Mouse (Mus musculus) liver, embryonic 16.5 days (tissue): Measurements from ENCODE around the gene Phf19. TPM values are rescaled to one million over a fixed set of nuclear protein-coding genes. Genes with fewer than 3 reads are reported as not detected.

Experiments used
- ATAC-seq: fragments of 200-750 bp; cut with Nextera tagmentation; 2 replicates; pipeline ENCODE4 v1.8.0; 2017; ENCODE audit warnings: low read depth, mild to moderate bottlenecking, moderate number of reproducible peaks, moderate library complexity
- H3K27ac ChIP-seq: fragments of 300-500 bp; sonication (generic); 2 replicates; pipeline ENCODE4 v1.5.1; 2014; ENCODE audit warnings: mild to moderate bottlenecking, low read length
- H3K27me3 ChIP-seq: fragments of 300-500 bp; sonication (generic); 2 replicates; pipeline ENCODE4 v1.6.1; 2014; ENCODE audit warnings: low read depth, low read length, mixed read lengths; ENCODE audit not compliant: control insufficient read depth, insufficient read depth
- H3K36me3 ChIP-seq: fragments of 300-500 bp; sonication (generic); 2 replicates; pipeline ENCODE4 v1.6.1; 2014; ENCODE audit warnings: mild to moderate bottlenecking; ENCODE audit not compliant: control insufficient read depth, insufficient read depth
- H3K4me1 ChIP-seq: fragments of 300-500 bp; sonication (generic); 2 replicates; pipeline ENCODE4 v1.6.1; 2014; ENCODE audit warnings: low read depth, low read length, mixed read lengths; ENCODE audit not compliant: control insufficient read depth
- H3K4me2 ChIP-seq: fragments of 300-500 bp; sonication (generic); 2 replicates; pipeline ENCODE4 v1.6.1; 2014; ENCODE audit warnings: low read depth, low read length, mixed read lengths
- H3K4me3 ChIP-seq: fragments of 300-500 bp; sonication (generic); 2 replicates; pipeline ENCODE4 v1.5.1; 2014; ENCODE audit warnings: low read depth, mild to moderate bottlenecking, low read length
- H3K9ac ChIP-seq: fragments of 300-500 bp; sonication (generic); 2 replicates; pipeline ENCODE4 v1.6.1; 2014; ENCODE audit warnings: low read depth, low read length
- H3K9me3 ChIP-seq: fragments of 300-500 bp; sonication (generic); replicated peaks from 2 replicates; pipeline ENCODE4 v1.6.1; 2016; ENCODE audit warnings: low read length; ENCODE audit not compliant: control insufficient read depth
- WGBS: fragments of 180-500 bp; shearing (Covaris S2); extraction: QIAGEN DNeasy Blood & Tissue Kit; methylation state at CpG from one replicate; pipeline ENCODE4 v1.1.7; 2014; ENCODE audit not compliant: insufficient replicate concordance; 5-methylcytosine and 5-hydroxymethylcytosine counted together
- polyA plus RNA-seq: library from polyadenylated mRNA; unstranded; fragments of >200 nt; fragmentation: Nextera tagmentation; extraction: Ambion mirVana; gene quantifications from 2 replicates; pipeline ENCODE4 v1.2.1, GENCODE M21; 2015

Phf19 gene
- polyA plus RNA-seq, 1 experiment from 2014 or later, result 1.7 TPM

GRCm38 (mm10) chr2:34920144-34920543, 6.3 kb upstream of the Phf19 start:
- Histone ChIP-seq H3K27ac (no peak overlapping the region), H3K9ac (no peak overlapping the region), H3K9me3 (no peaks in the 10 kb centered on the region), H3K4me1 (no peaks in the 10 kb centered on the region), H3K27me3 (no peaks in the 10 kb centered on the region), H3K4me3 (no peak overlapping the region), H3K36me3 (no peaks in the 10 kb centered on the region), H3K4me2 (no peak overlapping the region)
- 21% methylated on average over 2 of the region's 2 CpGs for WGBS
- ATAC-seq, result no peak

- Histone ChIP-seq H3K27me3 (peaks cover 17% of the 10 kb centered on the region), H3K4me3 (no peak overlapping the region), H3K9me3 (no peaks in the 10 kb centered on the region), H3K4me1 (peaks cover 14% of the 10 kb centered on the region), H3K27ac (no peak overlapping the region), H3K9ac (no peak overlapping the region), H3K36me3 (no peaks in the 10 kb centered on the region), H3K4me2 (no peak overlapping the region)
- WGBS, result 55% methylated on average over 2 of the region's 2 CpGs
- no peak for ATAC-seq
These were observed 1.3 kb upstream of the Phf19 start for GRCm38 (mm10) chr2:34915103-34915502.

GRCm38 (mm10) chr2:34914823-34915082, 927 bp upstream of the Phf19 start:
- H3K9ac ChIP-seq, result no peak overlapping the region
- peaks cover 14% of the 10 kb centered on the region for H3K4me1 ChIP-seq
- no peak for ATAC-seq
- no peaks in the 10 kb centered on the region for H3K9me3 ChIP-seq
- peak overlapping the region; percentile 89 for H3K4me2 ChIP-seq
- H3K27me3 ChIP-seq, result peaks cover 17% of the 10 kb centered on the region
- no peaks in the 10 kb centered on the region for H3K36me3 ChIP-seq
- no peak overlapping the region for H3K27ac ChIP-seq
- no peak overlapping the region; the same call in 1 of the 2 replicates for H3K4me3 ChIP-seq
- 13% methylated on average over 2 of the region's 2 CpGs for WGBS

GRCm38 (mm10) chr2:34914069-34914822, 420 bp upstream of the Phf19 start:
- H3K4me1 ChIP-seq, result peaks cover 14% of the 10 kb centered on the region
- H3K27me3 ChIP-seq, result peaks cover 17% of the 10 kb centered on the region
- H3K4me2 ChIP-seq, result peak overlapping the region; percentile 89
- H3K36me3 ChIP-seq, result no peaks in the 10 kb centered on the region
- H3K9me3 ChIP-seq, result no peaks in the 10 kb centered on the region
- peak; percentile 70 for ATAC-seq
- under 1% methylated on average over 42 of the region's 50 CpGs for WGBS
- no peak overlapping the region for H3K27ac ChIP-seq
- peak overlapping the region; percentile 73 for H3K4me3 ChIP-seq
- H3K9ac ChIP-seq, result peak overlapping the region; percentile 70

GRCm38 (mm10) chr2:34912613-34913012, 1.2 kb downstream of the Phf19 start:
- Histone ChIP-seq H3K27me3 (peaks cover 17% of the 10 kb centered on the region), H3K4me3 (peak overlapping the region; percentile 73), H3K4me1 (peaks cover 14% of the 10 kb centered on the region), H3K9me3 (no peaks in the 10 kb centered on the region), H3K27ac (no peak overlapping the region), H3K4me2 (peak overlapping the region; percentile 89), H3K36me3 (no peaks in the 10 kb centered on the region), H3K9ac (no peak overlapping the region; the same call in 1 of the 2 replicates)
- no peak for ATAC-seq
- 61% methylated on average over 7 of the region's 7 CpGs for WGBS

- Histone ChIP-seq H3K4me3 (no peak overlapping the region), H3K9me3 (no peaks in the 10 kb centered on the region), H3K36me3 (no peaks in the 10 kb centered on the region), H3K27me3 (peaks cover 17% of the 10 kb centered on the region), H3K9ac (no peak overlapping the region), H3K4me1 (peaks cover 19% of the 10 kb centered on the region), H3K4me2 (no peak overlapping the region), H3K27ac (no peak overlapping the region)
- ATAC-seq, result no peak
- WGBS, result 82% methylated on average over 5 of the region's 5 CpGs
These were observed 2.0 kb downstream of the Phf19 start for GRCm38 (mm10) chr2:34911871-34912270.

- peaks cover 17% of the 10 kb centered on the region for H3K27me3 ChIP-seq
- no peak overlapping the region for H3K27ac ChIP-seq
- no peaks in the 10 kb centered on the region for H3K9me3 ChIP-seq
- WGBS, result 79% methylated on average over 4 of the region's 4 CpGs
- no peak overlapping the region for H3K4me2 ChIP-seq
- H3K4me1 ChIP-seq, result peaks cover 32% of the 10 kb centered on the region
- no peaks in the 10 kb centered on the region for H3K36me3 ChIP-seq
- no peak for ATAC-seq
- H3K4me3 ChIP-seq, result no peak overlapping the region
- H3K9ac ChIP-seq, result no peak overlapping the region
These were observed 4.1 kb downstream of the Phf19 start for GRCm38 (mm10) chr2:34909719-34910118.

GRCm38 (mm10) chr2:34906861-34907604, 6.8 kb downstream of the Phf19 start:
- peak overlapping the region; percentile 27; the same call in 1 of the 2 replicates for H3K27ac ChIP-seq
- H3K27me3 ChIP-seq, result no peaks in the 10 kb centered on the region
- no peaks in the 10 kb centered on the region for H3K36me3 ChIP-seq
- no peaks in the 10 kb centered on the region for H3K9me3 ChIP-seq
- H3K4me3 ChIP-seq, result no peak overlapping the region
- 40% methylated on average over 12 of the region's 12 CpGs for WGBS
- H3K4me1 ChIP-seq, result peaks cover 33% of the 10 kb centered on the region
- no peak overlapping the region for H3K9ac ChIP-seq
- H3K4me2 ChIP-seq, result no peak overlapping the region
- ATAC-seq, result no peak

- H3K4me2 ChIP-seq, result no peak overlapping the region
- H3K9me3 ChIP-seq, result no peaks in the 10 kb centered on the region
- ATAC-seq, result no peak
- H3K9ac ChIP-seq, result no peak overlapping the region
- no peak overlapping the region for H3K4me3 ChIP-seq
- H3K27me3 ChIP-seq, result no peaks in the 10 kb centered on the region
- no peak overlapping the region; the same call in 1 of the 2 replicates for H3K27ac ChIP-seq
- 79% methylated on average over 6 of the region's 6 CpGs for WGBS
- H3K4me1 ChIP-seq, result peaks cover 33% of the 10 kb centered on the region
- peaks cover 3% of the 10 kb centered on the region; the same call in 1 of the 2 replicates for H3K36me3 ChIP-seq
These were observed 7.4 kb downstream of the Phf19 start for GRCm38 (mm10) chr2:34906426-34906825.
